Mouse (Mus musculus): ENCODE data around the gene Sobp. TPM values are rescaled to one million over a fixed set of nuclear protein-coding genes. Genes with fewer than 3 reads are reported as not detected.
A peak's percentile ranks its signal among the peaks of the same experiment; 100 is the strongest.

The Sobp gene
- polyA plus RNA-seq, 1 experiment from 2014 or later = 3.7 TPM

DNA sequence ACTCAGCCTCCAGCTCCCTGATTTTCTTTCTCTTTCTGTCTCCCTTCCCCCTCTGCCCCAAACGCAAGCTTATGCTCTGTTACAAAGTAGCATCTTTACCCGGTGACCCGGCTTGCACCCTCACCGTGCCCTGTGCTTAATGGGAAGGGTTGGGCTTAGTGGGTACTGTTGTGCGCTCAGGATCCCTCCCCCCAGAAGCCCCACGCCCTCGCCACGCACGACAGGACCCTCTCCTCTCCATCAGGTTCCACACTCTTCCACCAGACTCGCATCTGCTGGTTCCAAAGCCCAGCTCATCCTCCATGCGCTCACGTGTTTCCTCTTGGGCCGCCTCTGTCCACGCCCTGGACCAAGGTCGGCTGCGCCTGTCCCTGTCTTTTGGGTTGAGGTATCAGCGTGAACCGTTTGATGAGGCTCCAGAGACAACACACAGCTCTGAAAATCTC, 849 bp upstream of the Sobp start:
- H3K4me1 ChIP-seq = peaks cover 24% of the 10 kb centered on the region
- peak overlapping the region; percentile 88 for H3K27ac ChIP-seq (replicated peaks)
- no peaks in the 10 kb centered on the region for H3K36me3 ChIP-seq
- H3K4me2 ChIP-seq (replicated peaks) = peak overlapping the region; percentile 85
- 2% methylated on average over 18 of the region's 18 CpGs for WGBS
- H3K9ac ChIP-seq = peak overlapping the region; percentile 66
- no peaks in the 10 kb centered on the region for H3K9me3 ChIP-seq (replicated peaks)
- peak overlapping the region; percentile 76 for H3K4me3 ChIP-seq (replicated peaks)
- H3K27me3 ChIP-seq = peaks cover 20% of the 10 kb centered on the region; the same call in 1 of the 2 replicates
- ATAC-seq (ENCODE audit: insufficient number of reproducible peaks, low FRiP score, low TSS enrichment, low read depth) = no peak

DNA sequence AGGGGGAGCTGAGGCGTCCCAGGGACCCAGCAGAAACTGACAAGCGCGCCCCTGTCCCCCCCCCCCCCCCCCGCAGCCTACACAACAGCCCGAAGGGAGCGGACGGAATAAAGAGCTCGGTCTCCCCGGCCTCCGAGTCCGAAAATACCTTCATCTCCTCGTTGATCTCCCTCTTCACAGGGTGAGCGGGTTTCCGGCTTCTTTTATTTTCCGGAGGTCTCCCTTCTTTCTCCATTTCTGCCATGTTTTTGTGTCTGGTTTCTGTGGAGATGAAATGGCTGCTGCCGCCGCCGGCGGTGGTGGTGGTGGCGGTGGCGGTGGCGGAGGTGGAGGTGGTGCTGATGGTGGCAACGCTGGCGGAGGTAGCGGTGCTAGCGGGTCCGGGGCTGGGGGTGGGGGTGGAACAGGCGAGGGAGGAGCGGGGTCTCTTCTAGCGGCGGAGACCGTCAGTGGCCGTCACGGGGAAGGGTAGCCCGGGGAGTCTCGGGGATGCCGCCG, 453 bp downstream of the Sobp start:
- peak overlapping the region; percentile 85 for H3K4me2 ChIP-seq (replicated peaks)
- peak overlapping the region; percentile 76 for H3K4me3 ChIP-seq (replicated peaks)
- peaks cover 20% of the 10 kb centered on the region; the same call in 1 of the 2 replicates for H3K27me3 ChIP-seq
- H3K27ac ChIP-seq (replicated peaks) = peak overlapping the region; percentile 88
- no peaks in the 10 kb centered on the region for H3K36me3 ChIP-seq
- peak overlapping the region; percentile 66 for H3K9ac ChIP-seq
- no peaks in the 10 kb centered on the region for H3K9me3 ChIP-seq (replicated peaks)
- WGBS = 0% methylated on average over 24 of the region's 38 CpGs
- ATAC-seq (ENCODE audit: insufficient number of reproducible peaks, low FRiP score, low TSS enrichment, low read depth) = peak; percentile 27; the same call in 1 of the 2 replicates
- H3K4me1 ChIP-seq = peaks cover 24% of the 10 kb centered on the region

DNA sequence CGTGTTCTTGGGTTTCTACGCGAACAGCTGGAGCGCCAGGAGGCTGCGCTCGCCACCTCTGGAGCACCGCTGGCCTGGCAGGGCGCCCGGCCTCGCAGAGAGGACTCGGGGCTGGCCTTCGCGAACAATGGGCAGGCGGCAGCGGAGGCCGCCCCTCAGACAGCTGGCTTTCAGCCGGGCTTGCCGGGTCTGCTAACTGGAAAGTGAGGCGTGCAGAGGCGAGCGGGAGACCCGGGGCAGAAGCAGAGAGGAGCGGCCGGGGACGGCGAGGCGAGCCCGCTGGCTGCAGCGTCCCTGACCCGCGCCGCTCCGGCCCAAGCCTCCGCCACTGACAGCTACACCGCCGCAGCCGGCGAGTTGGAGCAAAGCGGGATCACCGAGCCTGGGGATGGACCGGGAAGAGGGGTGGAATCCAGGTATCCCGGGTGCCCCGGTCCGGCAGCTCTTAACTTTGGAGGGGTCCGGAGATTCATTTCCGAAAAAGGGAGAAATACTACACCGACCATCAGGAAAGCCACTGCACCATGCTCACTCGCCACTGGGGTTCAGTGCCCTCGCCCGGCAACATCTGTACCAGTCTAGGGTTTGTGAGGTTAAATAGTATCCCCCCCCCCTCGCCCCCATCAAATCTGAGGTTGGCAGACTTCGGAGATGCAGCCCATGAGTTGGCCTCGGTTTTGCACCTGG, 1.0 kb downstream of the Sobp start:
- peak overlapping the region; percentile 88 for H3K27ac ChIP-seq (replicated peaks)
- peaks cover 20% of the 10 kb centered on the region; the same call in 1 of the 2 replicates for H3K27me3 ChIP-seq

DNA sequence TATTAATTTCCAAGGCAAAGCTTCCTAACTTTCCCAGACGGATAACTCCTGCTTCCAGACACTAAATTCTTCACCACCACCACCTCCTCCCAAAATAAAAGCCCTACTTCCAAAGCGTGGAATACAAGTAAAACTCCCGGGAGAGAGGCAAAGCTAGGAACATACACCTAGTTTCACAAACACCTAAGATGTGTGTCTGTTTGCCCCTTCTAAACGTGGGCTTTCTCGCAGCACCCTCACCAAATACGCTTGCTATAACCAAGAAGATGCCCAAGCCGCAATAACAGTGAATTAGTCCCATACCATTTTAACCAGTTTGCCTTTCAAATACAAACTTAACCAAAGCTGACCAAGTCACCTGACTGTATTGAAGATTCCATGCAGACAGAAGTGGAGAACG, 1.8 kb downstream of the Sobp start:
- Histone ChIP-seq H3K27ac (replicated peaks) (peak overlapping the region; percentile 30; the same call in 1 of the 2 replicates), H3K9ac (peak overlapping the region; percentile 66; the same call in 1 of the 2 replicates), H3K4me3 (replicated peaks) (peak overlapping the region; percentile 76), H3K9me3 (replicated peaks) (no peaks in the 10 kb centered on the region), H3K4me2 (replicated peaks) (peak overlapping the region; percentile 85), H3K36me3 (no peaks in the 10 kb centered on the region), H3K27me3 (peaks cover 17% of the 10 kb centered on the region; the same call in 1 of the 2 replicates), H3K4me1 (peaks cover 24% of the 10 kb centered on the region)
- ATAC-seq (ENCODE audit: insufficient number of reproducible peaks, low FRiP score, low TSS enrichment, low read depth) = no peak
- 1% methylated on average over 8 of the region's 8 CpGs for WGBS

More for the DNA sequence above, 1.0 kb downstream of the Sobp start:
- under 1% methylated on average over 48 of the region's 53 CpGs for whole genome bisulfite sequencing
- peaks cover 24% of the 10 kb centered on the region for H3K4me1 ChIP-seq
- H3K36me3 ChIP-seq = no peaks in the 10 kb centered on the region
- peak overlapping the region; percentile 76 for H3K4me3 ChIP-seq (replicated peaks)
- H3K9me3 ChIP-seq (replicated peaks) = no peaks in the 10 kb centered on the region
- H3K4me2 ChIP-seq (replicated peaks) = peak overlapping the region; percentile 85
- H3K9ac ChIP-seq = peak overlapping the region; percentile 66
- peak; percentile 41 for ATAC-seq (ENCODE audit: insufficient number of reproducible peaks, low FRiP score, low TSS enrichment, low read depth)

DNA sequence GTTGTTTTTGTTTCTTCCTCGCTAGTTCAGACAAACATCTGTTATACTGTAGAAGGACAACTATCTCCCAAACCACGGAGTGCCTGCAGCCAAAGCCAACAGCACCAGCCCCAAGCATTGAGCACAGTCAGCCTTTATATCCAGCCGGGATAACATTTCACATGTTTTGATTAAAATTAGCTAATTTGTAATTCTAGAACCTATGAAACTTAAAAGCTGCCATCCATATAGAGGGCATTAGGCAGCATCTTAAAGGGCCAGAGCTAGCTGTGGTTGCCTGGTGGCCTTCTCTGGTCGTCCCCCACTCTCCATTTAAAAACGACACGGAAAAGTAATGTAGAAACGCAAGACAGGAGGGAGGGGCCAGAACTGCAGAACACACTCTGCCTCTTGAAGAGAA, 2.3 kb downstream of the Sobp start:
- peaks cover 16% of the 10 kb centered on the region; the same call in 1 of the 2 replicates for H3K27me3 ChIP-seq
- no peaks in the 10 kb centered on the region for H3K9me3 ChIP-seq (replicated peaks)
- peaks cover 24% of the 10 kb centered on the region for H3K4me1 ChIP-seq
- peak overlapping the region; percentile 30 for H3K27ac ChIP-seq (replicated peaks)
- no peaks in the 10 kb centered on the region for H3K36me3 ChIP-seq
- H3K4me3 ChIP-seq (replicated peaks) = peak overlapping the region; percentile 76
- peak overlapping the region; percentile 85 for H3K4me2 ChIP-seq (replicated peaks)
- no peak for ATAC-seq (ENCODE audit: insufficient number of reproducible peaks, low FRiP score, low TSS enrichment, low read depth)
- H3K9ac ChIP-seq = no peak overlapping the region
- 3% methylated on average over 7 of the region's 7 CpGs for WGBS

DNA sequence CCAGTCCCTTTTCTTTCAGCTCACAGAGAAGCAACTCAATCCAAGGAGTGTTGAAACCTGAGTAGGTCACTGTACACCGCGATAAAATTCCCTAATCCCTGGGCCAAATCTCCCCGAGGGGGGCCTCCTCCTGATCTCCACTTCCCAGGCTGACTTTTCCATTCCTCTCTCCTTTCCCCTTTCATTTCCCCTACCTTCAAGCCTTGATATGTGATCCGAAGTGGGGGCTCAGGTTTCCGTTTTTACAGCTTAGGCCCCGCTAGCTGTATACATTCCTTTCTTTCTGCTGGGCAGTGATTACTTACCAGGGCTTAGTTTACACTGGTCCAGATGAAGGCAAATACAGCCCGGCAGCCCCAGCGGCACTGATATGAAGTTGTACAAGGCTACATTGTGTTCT, 3.2 kb downstream of the Sobp start:
- no peak overlapping the region for H3K27ac ChIP-seq (replicated peaks)
- H3K36me3 ChIP-seq = no peaks in the 10 kb centered on the region
- peak overlapping the region; percentile 21 for H3K4me2 ChIP-seq (replicated peaks)
- no peak for ATAC-seq (ENCODE audit: insufficient number of reproducible peaks, low FRiP score, low TSS enrichment, low read depth)
- 8% methylated on average over 8 of the region's 8 CpGs for WGBS
- H3K27me3 ChIP-seq = peaks cover 13% of the 10 kb centered on the region; the same call in 1 of the 2 replicates
- H3K4me3 ChIP-seq (replicated peaks) = no peak overlapping the region; the same call in 1 of the 2 replicates
- H3K9me3 ChIP-seq (replicated peaks) = no peaks in the 10 kb centered on the region
- peaks cover 24% of the 10 kb centered on the region for H3K4me1 ChIP-seq
- H3K9ac ChIP-seq = no peak overlapping the region

DNA sequence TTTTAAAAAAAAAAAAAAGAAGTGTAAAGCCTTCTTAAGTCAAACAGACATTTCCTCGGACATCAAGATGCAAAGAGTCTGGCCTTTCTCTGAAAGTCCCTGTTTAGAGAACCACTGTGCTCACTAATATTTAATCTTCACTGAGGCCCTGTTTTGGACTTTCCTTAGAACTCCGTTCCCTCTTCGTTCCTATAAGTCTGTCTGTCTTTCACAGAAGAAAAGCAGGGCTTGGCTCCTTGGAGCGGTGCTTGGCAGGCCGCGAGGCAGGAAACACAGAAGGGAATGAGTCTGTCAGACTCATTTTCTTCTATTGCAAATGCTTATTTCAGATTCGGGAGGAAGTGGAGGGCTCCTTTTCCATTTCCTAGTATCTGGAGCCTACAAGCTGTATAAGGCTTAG, 5.5 kb downstream of the Sobp start:
- WGBS = 65% methylated on average over 7 of the region's 7 CpGs

DNA sequence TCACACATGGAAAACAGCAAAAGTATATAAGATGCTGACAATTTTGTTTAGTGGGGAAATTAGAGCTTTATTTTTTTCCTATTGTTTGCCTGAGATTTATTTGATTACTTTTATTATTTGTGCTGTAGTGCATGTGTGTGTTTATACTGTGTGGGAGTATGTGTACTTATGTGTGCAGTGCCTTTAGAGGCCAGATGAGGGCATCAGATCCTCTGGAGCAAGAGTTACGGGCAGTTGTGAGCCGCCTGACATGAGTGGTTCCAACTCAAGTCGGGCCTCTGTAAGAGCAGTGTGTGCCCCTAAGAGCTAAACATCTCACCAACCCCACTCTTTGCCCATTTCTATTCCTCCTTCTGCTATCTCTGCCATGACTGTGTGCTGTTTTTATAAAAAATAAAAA, 7.5 kb downstream of the Sobp start:
- no peak for ATAC-seq (ENCODE audit: insufficient number of reproducible peaks, low FRiP score, low TSS enrichment, low read depth)
- H3K36me3 ChIP-seq = no peaks in the 10 kb centered on the region
- no peaks in the 10 kb centered on the region for H3K27me3 ChIP-seq
- no peak overlapping the region for H3K4me2 ChIP-seq (replicated peaks)
- H3K4me1 ChIP-seq = peaks cover 9% of the 10 kb centered on the region
- no peak overlapping the region for H3K27ac ChIP-seq (replicated peaks)
- H3K9ac ChIP-seq = no peak overlapping the region
- no peak overlapping the region for H3K4me3 ChIP-seq (replicated peaks)
- no peaks in the 10 kb centered on the region for H3K9me3 ChIP-seq (replicated peaks)
- 90% methylated on average over 3 of the region's 3 CpGs for WGBS

More for the DNA sequence above, 5.5 kb downstream of the Sobp start:
- Histone ChIP-seq H3K4me1 (peaks cover 19% of the 10 kb centered on the region), H3K36me3 (no peaks in the 10 kb centered on the region), H3K27me3 (no peaks in the 10 kb centered on the region), H3K27ac (replicated peaks) (no peak overlapping the region), H3K9me3 (replicated peaks) (no peaks in the 10 kb centered on the region), H3K4me3 (replicated peaks) (no peak overlapping the region), H3K9ac (no peak overlapping the region), H3K4me2 (replicated peaks) (no peak overlapping the region)
- ATAC-seq (ENCODE audit: insufficient number of reproducible peaks, low FRiP score, low TSS enrichment, low read depth) = no peak

DNA sequence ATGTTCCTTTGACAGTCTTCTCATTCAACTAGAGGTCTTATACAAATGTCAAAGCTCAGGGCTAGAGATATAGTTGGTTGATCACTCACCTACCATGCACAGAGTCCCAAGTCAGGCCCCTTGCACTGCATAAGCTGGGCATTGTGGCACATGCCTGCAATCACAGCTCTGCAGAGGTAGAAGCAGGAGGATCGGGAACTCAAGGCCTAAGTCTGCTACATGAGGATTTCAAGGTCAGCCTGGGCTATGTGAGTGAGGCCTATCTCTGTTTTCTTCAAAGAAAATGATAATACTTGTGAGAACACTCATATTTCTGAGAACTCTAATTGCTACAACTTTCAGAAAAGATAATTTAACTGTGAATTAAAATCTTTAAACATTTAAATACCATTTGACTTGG, 8.2 kb downstream of the Sobp start:
- Histone ChIP-seq H3K36me3 (no peaks in the 10 kb centered on the region), H3K4me3 (replicated peaks) (no peak overlapping the region), H3K9me3 (replicated peaks) (no peaks in the 10 kb centered on the region), H3K27ac (replicated peaks) (no peak overlapping the region), H3K4me1 (peaks cover 7% of the 10 kb centered on the region), H3K9ac (no peak overlapping the region), H3K27me3 (no peaks in the 10 kb centered on the region), H3K4me2 (replicated peaks) (no peak overlapping the region)
- ATAC-seq (ENCODE audit: insufficient number of reproducible peaks, low FRiP score, low TSS enrichment, low read depth) = no peak
- WGBS = 93% methylated on average over 1 of the region's 1 CpGs

DNA sequence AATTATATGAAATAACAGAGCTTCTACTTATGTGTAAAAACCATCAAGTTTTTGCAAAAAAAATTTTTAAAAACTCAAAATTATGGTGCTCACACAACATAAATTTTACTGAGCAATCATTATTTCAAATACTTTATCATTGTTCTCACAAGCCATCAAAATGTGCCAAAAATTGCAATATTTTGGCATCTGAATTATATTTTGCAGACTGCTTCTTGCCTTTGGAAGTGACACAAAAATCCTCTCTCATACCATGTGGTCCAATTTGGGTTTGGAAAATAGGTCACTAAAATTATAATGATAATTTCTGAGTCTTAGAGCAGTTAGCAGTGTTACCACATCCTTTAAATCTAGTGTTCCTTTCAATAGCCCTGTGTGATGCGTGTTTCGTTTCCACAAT, 9.9 kb downstream of the Sobp start:
- Histone ChIP-seq H3K9ac (no peak overlapping the region), H3K4me1 (no peaks in the 10 kb centered on the region), H3K27me3 (no peaks in the 10 kb centered on the region), H3K4me3 (replicated peaks) (no peak overlapping the region), H3K27ac (replicated peaks) (no peak overlapping the region), H3K36me3 (no peaks in the 10 kb centered on the region), H3K9me3 (replicated peaks) (no peaks in the 10 kb centered on the region), H3K4me2 (replicated peaks) (no peak overlapping the region)
- no peak for ATAC-seq (ENCODE audit: insufficient number of reproducible peaks, low FRiP score, low TSS enrichment, low read depth)
- WGBS = 90% methylated on average over 2 of the region's 2 CpGs

DNA sequence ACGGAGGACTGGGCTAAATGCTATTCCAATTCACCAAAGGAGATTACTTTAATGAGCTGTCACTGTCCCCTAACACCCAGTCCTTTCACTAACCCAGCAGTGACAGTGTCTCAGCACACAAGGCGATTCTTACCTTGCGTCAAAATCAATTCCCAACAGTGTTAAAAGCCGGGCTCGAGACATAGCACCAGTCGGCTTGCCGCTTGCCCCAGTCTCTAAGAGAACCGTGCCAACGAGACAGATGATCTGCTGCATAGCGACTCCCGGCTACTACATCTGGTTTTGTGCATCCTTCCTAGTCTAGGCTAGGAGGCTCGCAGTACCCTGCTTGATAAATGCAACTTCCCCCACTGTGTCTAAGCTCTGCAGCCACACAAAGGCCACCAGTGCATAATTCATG, 12.0 kb downstream of the Sobp start:
- 81% methylated on average over 12 of the region's 12 CpGs for WGBS
- H3K4me3 ChIP-seq (replicated peaks) = no peak overlapping the region
- no peak for ATAC-seq (ENCODE audit: insufficient number of reproducible peaks, low FRiP score, low TSS enrichment, low read depth)
- no peak overlapping the region for H3K4me2 ChIP-seq (replicated peaks)
- no peaks in the 10 kb centered on the region for H3K36me3 ChIP-seq
- no peaks in the 10 kb centered on the region for H3K9me3 ChIP-seq (replicated peaks)
- H3K9ac ChIP-seq = no peak overlapping the region
- H3K27me3 ChIP-seq = no peaks in the 10 kb centered on the region
- no peaks in the 10 kb centered on the region for H3K4me1 ChIP-seq
- no peak overlapping the region for H3K27ac ChIP-seq (replicated peaks)

Data from embryonic facial prominence, embryonic 15.5 days (tissue).